Mouse (Mus musculus) liver, embryonic 14.5 days (tissue): ENCODE measurements around the gene Npdc1.

ENCODE experiments used
- CTCF ChIP-seq: IDR thresholded peaks from 2 replicates; pipeline ENCODE4 v1.5.1; 2016; ENCODE audit warnings: antibody characterized with exemption, low read depth, control low read depth
- EP300 ChIP-seq: IDR thresholded peaks from 2 replicates; pipeline ENCODE4 v1.6.1; 2016; ENCODE audit warnings: antibody characterized with exemption, low read depth

DNA sequence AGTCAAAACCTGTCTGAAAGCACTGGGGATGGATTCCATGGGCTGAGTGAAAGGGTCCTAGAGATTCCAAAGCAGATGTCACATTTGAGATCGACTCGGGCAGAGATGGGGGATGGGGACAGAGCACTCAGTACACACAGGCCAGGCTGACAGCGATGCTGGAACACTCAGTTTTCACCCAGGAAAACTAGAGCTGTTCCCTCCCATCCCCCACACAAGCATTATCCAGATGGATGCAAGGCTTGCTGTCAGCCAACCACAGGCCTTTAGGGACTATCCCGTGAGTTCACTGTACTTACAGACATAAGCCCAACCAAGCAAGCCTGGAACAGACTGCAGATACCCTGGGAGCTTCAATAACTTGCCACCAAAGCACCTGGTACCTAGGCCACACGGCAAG lies 7.9 kb upstream of the Npdc1 start:
- TF ChIP-seq CTCF (no peak), EP300 (no peak)
